Mouse (Mus musculus) kidney, postnatal 25 days (tissue): Measurements from ENCODE around the gene Fat3.

Experiments
- DNase-seq, 2 experiments: peaks; one replicate each; pipeline ENCODE4 v3.0.0; 2021; ENCODE audit warnings: mixed read lengths in 2 of 2

Fat3 gene

GRCm38 (mm10) chr9:16501186-16501711 lies at the start of gene Fat3:
Fat3 (minus strand) TSS chr9:16501285.
- peak in 1 of 2 experiments; percentile 34 for DNase-seq

- no peak for DNase-seq
Observed at GRCm38 (mm10) chr9:16532884-16533283, 31.8 kb upstream of the Fat3 start.

GRCm38 (mm10) chr9:16517543-16517942 lies 16.5 kb upstream of the Fat3 start:
- DNase-seq: no peak

DNA sequence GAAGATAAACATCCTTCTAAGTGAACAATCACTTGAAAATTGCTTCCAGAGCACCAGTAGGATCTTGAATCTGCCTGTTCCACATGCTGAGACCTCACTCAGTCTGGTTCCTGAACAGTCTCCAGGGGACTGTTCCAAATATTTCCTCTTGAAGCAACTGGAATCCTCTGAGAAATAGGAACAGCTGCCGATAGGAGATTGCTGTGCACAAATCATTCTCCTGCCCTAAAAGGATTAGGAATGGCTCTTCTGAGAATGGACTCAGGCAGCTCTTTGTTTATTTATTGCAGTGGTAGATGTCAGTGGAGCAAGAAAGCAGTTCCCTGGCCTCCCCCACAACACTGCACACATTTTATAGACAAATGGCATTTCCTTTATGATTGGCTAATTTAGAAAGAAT lies 10.9 kb upstream of the Fat3 start:
- DNase-seq: no peak

GRCm38 (mm10) chr9:16503776-16504175 lies 2.7 kb upstream of the Fat3 start:
- no peak for DNase-seq

DNA sequence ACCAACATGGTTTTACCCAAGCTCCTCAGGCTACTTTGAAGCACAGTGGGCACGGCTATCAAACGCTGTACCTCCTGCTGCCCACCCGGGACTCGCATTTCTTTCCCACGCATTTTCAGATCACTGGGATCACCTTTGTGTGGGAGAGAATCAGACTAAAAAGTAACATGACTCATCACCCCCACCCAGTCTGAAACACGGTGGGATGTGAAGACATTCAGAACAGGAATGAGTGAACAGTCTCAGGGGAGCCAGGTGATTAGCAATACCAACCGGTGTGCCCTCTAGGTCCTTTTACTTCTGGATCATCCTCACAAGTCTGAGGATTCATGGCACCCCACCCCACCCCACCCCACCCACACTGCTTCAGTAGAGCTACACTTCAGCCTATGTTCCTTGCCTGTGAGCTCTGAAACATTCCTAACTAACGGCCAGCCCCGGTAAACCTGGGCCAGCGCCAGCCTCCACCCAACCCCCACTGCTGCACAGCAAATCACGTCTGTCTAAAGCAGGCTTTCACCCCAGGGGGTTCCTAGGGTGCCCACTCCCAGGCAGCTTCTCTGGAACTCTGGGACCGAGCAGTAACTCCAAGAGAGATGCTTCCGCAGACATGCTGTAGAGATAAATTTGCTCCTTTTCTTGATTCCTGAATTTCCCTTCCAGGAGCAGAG lies 1.7 kb upstream of the Fat3 start:
- peak; percentile 2 to 41 for DNase-seq

- DNase-seq: peak; percentile 20 to 59
Observed at GRCm38 (mm10) chr9:16501990-16502672, 1.0 kb upstream of the Fat3 start.

DNA sequence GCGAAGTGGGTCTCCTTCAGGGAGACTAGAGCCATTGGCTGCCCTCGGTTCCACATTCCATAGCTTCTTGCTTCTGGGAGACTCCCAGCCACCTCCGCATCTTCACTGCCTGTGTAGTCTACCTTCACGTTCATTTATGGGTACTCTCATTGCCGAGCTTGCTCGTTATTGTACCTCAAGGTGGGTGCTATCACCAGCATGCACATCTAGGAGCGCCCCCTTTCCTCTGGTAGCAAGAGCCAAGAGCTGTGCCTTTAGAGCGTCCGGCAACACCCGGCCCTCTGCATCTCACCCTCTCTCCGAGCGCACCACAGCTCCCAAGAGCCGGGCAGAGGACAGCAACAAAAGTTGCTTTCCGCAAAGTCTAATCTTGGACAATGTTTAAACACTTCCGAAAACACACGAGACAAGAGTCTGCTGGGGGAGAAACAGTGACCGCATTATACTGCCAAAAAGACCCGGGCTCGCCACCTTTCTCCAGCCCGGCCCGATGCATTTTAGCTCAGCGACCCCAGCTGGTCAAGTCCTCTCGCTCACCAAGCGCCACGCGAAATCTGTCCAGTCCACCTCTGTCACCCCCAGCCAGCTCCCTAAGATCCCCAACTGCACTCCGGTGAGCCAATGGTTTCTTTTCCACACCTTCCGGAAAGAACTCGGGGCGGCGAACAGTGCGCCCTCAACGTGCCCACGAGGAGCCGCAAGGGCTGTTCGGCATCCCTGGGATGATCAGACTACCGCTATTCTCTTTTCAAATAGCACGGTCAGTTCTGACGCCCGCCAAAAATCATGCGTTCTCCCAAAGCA lies 501 bp downstream of the Fat3 start:
- DNase-seq: peak; percentile 4 to 38

DNA sequence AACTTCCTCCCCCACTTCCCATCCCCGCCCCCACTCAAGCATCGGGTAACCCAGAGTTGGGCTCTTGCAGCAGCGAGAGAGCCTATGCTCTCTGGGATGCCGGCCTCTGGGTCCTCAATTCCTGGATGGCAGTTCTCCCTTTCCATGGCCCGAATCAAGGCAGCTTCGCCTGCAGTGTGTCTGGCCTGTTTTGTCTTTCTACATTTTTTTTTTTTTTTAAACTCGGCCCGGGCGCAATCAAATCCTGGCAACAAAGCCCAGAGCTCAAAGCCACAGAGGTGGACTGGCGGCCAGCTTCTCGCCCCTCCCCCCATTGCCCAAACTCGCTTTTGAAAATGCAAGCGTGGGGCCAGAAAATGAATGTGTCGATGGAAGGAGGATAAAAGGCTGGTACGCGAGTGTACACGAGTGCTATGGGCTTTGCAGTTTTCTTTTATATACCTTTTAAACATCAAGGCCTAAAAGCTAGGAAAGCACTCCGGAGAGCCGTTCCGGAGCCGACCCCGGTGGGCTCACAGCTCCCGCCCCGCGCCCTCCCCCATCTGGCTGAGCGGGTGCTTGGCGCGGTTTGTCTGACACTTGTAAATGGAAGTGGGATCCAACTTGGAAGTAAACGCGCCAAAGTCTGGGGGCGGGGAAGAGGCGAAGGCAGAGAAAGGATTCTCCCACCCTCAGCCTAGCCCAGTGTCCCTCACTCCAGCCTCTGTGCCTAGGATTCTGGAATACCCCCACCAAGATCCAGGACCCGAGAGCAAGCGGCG lies 1.3 kb downstream of the Fat3 start:
- DNase-seq: peak; percentile 9 to 35

DNA sequence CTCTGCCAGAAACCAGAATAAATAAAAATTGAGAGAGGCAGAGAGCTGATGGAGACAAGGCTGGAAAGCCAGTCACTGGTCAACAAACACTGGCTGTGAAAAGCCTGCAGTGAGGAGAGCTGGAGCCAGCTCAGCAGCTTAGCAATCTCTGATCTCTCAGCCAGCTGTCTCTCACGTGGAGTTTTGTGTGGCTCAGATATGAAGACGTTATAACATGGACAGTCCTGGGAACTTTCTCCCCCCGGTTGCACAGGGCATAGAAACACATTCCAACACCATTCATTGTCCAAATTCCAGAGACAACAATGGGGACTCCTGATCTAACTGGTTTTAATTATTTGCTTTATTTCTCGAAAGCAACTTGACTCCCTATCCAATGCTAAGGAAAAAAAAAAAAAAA lies 2.2 kb downstream of the Fat3 start:
- DNase-seq: no peak

DNA sequence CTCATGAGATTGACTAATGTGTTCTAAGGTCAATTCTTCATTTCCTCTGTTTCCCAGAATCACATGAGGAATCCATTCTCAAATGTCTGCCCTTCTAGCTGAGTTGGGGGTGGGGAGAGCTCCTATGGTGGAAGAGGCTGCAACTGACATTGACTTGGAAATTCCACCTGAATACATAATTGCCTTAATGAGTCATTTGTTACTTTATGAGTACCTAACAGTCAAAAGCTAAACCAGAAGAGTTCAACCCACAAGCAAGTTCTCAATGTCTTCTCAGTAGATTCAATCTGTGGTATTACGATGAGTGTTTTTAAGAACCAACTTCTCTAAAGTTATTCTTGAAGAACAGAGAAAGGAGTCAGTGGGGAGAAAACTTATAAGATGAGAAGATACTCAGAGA lies 3.7 kb downstream of the Fat3 start:
- no peak for DNase-seq

- no peak for DNase-seq
Observed at GRCm38 (mm10) chr9:16496331-16496730, 4.8 kb downstream of the Fat3 start.

GRCm38 (mm10) chr9:16489661-16490060 lies 11.4 kb downstream of the Fat3 start:
- DNase-seq: no peak

DNA sequence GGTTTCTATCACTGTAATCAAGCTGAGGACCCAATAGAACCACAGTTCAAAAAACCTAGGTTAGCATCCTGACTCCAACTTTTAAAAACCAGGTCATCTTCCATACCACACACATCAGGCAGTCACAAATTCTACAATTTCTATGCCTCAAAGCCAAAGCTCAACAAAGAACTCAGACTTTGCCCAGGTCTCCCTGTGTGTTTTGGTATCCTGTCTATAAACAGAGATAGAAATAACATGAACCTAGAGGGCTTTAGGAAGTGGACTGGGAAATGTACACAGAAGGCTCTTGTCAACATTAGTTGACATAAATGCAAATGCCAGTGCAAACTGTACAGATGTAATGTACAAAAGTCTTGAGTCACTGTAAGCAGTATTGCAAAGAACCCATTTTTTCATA lies 13.5 kb downstream of the Fat3 start:
- DNase-seq: no peak

DNA sequence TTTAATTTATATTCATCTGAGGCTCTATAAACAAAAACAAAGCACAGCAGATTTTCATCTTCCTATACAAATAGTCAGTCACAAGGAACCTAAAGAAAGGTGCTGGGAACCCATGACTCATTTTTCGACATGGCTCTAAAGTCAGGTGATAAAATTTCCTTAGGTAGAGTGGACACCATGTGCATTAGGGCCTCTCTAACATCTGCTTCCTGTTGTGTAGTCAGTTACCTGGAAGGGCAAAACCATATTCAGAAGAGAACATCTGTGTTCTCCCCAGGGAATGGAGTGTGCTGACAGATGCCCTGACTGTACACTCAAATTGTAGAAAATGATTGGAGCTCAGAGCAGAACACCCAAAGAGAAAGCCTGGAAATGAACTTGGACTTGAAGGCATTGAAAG lies 14.9 kb downstream of the Fat3 start:
- DNase-seq: no peak

- no peak for DNase-seq
Observed at GRCm38 (mm10) chr9:16485173-16485572, 15.9 kb downstream of the Fat3 start.

DNA sequence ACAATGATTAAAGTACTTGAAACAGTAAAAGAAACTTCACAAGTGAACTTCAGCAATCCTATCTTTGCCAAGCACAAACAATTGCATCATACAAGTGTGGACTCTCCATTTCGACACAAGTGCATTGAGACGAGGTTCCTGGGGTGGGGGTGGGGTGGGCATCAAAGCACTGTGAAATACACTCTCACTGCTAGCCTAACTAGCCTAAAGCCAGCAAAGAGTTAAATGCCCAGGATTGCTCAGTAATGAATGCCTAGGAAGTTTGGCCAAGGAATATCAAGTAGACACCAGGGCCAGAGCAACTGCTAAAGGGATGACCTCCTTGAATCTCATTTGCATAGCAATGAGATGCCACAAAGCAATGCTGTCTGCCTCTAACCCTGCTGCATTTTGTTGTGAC lies 16.3 kb downstream of the Fat3 start:
- no peak for DNase-seq

DNA sequence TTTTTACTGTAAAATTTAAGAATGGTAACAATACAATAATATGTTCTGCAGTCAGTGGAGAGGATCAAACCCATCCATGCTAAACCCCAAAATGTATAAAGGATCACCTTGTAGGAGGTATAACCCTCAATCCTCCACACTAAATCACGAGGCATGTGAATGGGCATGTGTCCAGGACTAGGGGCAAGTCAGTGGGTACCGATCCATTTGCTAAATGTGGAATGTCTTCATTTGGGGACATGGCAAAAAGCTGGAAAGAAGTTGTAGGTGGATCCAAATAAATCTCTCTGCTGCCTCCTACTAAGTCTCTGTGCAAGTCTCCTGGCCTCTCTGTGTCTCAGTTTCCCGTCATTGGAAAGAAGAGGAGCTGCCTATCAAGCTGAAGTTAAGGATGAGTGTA lies 39.6 kb downstream of the Fat3 start:
- no peak for DNase-seq

- DNase-seq: no peak
Observed at GRCm38 (mm10) chr9:16460591-16460990, 40.5 kb downstream of the Fat3 start.

DNA sequence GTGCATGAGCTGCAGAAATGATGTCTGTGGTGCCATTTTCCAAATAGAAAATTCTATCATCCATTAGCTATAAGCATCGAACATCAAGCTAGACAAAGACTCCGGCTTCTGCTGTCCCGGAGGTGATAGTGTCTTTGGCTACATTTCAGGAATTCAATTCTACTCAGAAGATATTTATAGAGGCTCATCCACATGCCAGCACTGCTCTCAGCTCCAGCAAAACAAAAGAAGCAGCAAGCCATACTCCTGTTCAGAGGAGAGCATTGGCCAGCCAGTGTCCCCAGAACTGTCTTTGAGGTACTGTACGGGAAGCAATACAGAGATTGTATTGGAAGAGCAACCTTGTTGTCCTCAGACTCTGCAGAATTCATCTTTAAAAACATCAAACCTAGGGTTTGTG lies 59.2 kb downstream of the Fat3 start:
- DNase-seq: no peak

GRCm38 (mm10) chr9:16440638-16441037 lies 60.4 kb downstream of the Fat3 start:
- DNase-seq: no peak

DNA sequence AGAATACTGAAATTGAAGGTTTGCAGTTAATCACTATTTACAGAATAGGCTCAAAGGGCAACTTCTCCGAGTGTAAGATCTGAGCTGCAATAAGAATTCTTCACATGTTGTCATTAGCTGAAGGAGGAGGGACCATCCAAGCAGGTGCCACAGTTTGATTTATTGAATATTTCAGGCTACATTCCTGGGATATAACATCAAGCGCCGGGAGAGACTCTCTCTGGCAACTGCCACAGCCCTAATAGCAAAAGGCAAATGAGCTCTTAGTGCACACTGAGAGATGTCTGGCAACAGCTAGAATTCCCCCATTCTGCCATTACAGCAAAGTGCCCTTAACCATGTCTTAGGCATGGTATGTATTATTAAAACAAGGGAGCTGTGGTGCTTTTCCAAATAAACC lies 61.1 kb downstream of the Fat3 start:
- no peak for DNase-seq

DNA sequence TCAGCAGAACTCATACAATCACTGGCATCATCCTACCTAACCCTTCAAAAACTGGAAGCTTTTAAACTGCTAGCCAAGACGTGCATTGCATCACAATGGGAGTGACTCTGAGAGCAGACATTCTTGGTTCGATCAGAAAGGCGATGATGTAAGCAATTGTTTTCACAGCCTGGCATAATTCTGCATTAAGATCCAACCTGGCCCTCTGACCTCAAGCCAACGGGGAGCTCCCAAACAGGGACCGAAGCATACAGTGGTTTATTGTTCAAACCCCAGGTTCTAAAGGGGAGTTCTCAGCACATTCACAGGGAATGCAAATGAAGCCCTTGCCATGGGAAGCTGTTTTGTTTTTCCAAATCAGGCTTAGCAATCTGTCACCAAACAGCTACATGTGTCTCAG lies 63.3 kb downstream of the Fat3 start:
- no peak for DNase-seq
